Mouse (Mus musculus) embryonic facial prominence, embryonic 12.5 days (tissue): ENCODE data around the gene Chrm3. TPM values are rescaled to one million over a fixed set of nuclear protein-coding genes. Genes with fewer than 3 reads are reported as not detected.

ENCODE experiments used
- ATAC-seq: fragments of 200-750 bp; cut with Nextera tagmentation; 2 replicates; pipeline ENCODE4 v1.8.0; 2017; ENCODE audit not compliant: insufficient number of reproducible peaks, insufficient read depth, low FRiP score, low TSS enrichment
- H3K27ac ChIP-seq: fragments of 300-500 bp; sonication (generic); 2 replicates; pipeline ENCODE4 v1.5.1; 2016; ENCODE audit warnings: mild to moderate bottlenecking
- H3K27me3 ChIP-seq: fragments of 300-500 bp; sonication (generic); 2 replicates; pipeline ENCODE4 v1.6.1; 2016; ENCODE audit warnings: mild to moderate bottlenecking, moderate library complexity
- H3K36me3 ChIP-seq: fragments of 300-500 bp; sonication (generic); 2 replicates; pipeline ENCODE4 v1.6.1; 2016; ENCODE audit warnings: mild to moderate bottlenecking
- H3K4me1 ChIP-seq: fragments of 300-500 bp; sonication (generic); 2 replicates; pipeline ENCODE4 v1.6.1; 2016
- H3K4me2 ChIP-seq: fragments of 300-500 bp; sonication (generic); replicated peaks from 2 replicates; pipeline ENCODE4 v1.6.1; 2016; ENCODE audit warnings: mild to moderate bottlenecking, moderate library complexity
- H3K4me3 ChIP-seq: fragments of 300-500 bp; sonication (generic); 2 replicates; pipeline ENCODE4 v1.5.1; 2016; ENCODE audit warnings: mild to moderate bottlenecking
- H3K9ac ChIP-seq: fragments of 300-500 bp; sonication (generic); 2 replicates; pipeline ENCODE4 v1.6.1; 2016; ENCODE audit warnings: mild to moderate bottlenecking, moderate library complexity
- H3K9me3 ChIP-seq: fragments of 300-500 bp; sonication (generic); 2 replicates; pipeline ENCODE4 v1.6.1; 2016; ENCODE audit warnings: mild to moderate bottlenecking, moderate library complexity
- WGBS: fragments of 180-500 bp; shearing (Covaris S2); methylation state at CpG from one replicate; pipeline ENCODE4 v1.1.7; 2016; 5-methylcytosine and 5-hydroxymethylcytosine counted together
- polyA plus RNA-seq: library from polyadenylated mRNA; unstranded; fragments of >200 nt; fragmentation: Nextera tagmentation; extraction: Ambion mirVana; gene quantifications from 2 replicates; pipeline ENCODE4 v1.2.1, GENCODE M21; 2016

Gene Chrm3
- polyA plus RNA-seq, 1 experiment from 2014 or later = 1.5 TPM

- WGBS = 91% methylated on average over 4 of the region's 4 CpGs
- ATAC-seq = no peak
- H3K27ac ChIP-seq = no peak overlapping the region
These were observed 221.8 kb downstream of the Chrm3 start for GRCm38 (mm10) chr13:10138878-10139277.

GRCm38 (mm10) chr13:10131064-10131463, 229.6 kb downstream of the Chrm3 start:
- Histone ChIP-seq H3K4me1 (no peaks in the 10 kb centered on the region; the same call in 1 of the 2 replicates), H3K27me3 (no peaks in the 10 kb centered on the region), H3K9ac (no peak overlapping the region), H3K4me2 (no peak overlapping the region), H3K9me3 (no peaks in the 10 kb centered on the region), H3K36me3 (no peaks in the 10 kb centered on the region), H3K27ac (no peak overlapping the region), H3K4me3 (no peak overlapping the region)
- 15% methylated on average over 2 of the region's 2 CpGs for WGBS
- ATAC-seq = no peak

More at GRCm38 (mm10) chr13:10138878-10139277, 221.8 kb downstream of the Chrm3 start:
- H3K4me1 ChIP-seq = no peaks in the 10 kb centered on the region
- H3K36me3 ChIP-seq = no peaks in the 10 kb centered on the region
- H3K9me3 ChIP-seq = no peaks in the 10 kb centered on the region
- no peak overlapping the region for H3K9ac ChIP-seq
- no peak overlapping the region for H3K4me3 ChIP-seq
- H3K27me3 ChIP-seq = no peaks in the 10 kb centered on the region
- H3K4me2 ChIP-seq = no peak overlapping the region

- Histone ChIP-seq H3K27me3 (no peaks in the 10 kb centered on the region), H3K4me2 (no peak overlapping the region), H3K9ac (no peak overlapping the region), H3K9me3 (no peaks in the 10 kb centered on the region), H3K36me3 (no peaks in the 10 kb centered on the region), H3K4me1 (no peaks in the 10 kb centered on the region), H3K27ac (no peak overlapping the region), H3K4me3 (no peak overlapping the region)
- 71% methylated on average over 2 of the region's 2 CpGs for WGBS
- ATAC-seq = no peak
These were observed 248.4 kb downstream of the Chrm3 start for GRCm38 (mm10) chr13:10112211-10112610.

GRCm38 (mm10) chr13:10109542-10109941, 251.1 kb downstream of the Chrm3 start:
- Histone ChIP-seq H3K4me1 (no peaks in the 10 kb centered on the region), H3K4me3 (no peak overlapping the region), H3K9ac (no peak overlapping the region), H3K4me2 (no peak overlapping the region), H3K27ac (no peak overlapping the region), H3K9me3 (no peaks in the 10 kb centered on the region), H3K36me3 (no peaks in the 10 kb centered on the region), H3K27me3 (no peaks in the 10 kb centered on the region)
- ATAC-seq = no peak
- WGBS = 30% methylated on average over 1 of the region's 1 CpGs

- Histone ChIP-seq H3K4me3 (no peak overlapping the region), H3K4me1 (no peaks in the 10 kb centered on the region), H3K27ac (no peak overlapping the region), H3K27me3 (no peaks in the 10 kb centered on the region), H3K9ac (no peak overlapping the region), H3K9me3 (no peaks in the 10 kb centered on the region), H3K4me2 (no peak overlapping the region), H3K36me3 (no peaks in the 10 kb centered on the region)
- no peak for ATAC-seq
- WGBS = 80% methylated on average over 7 of the region's 7 CpGs
These were observed 253.3 kb downstream of the Chrm3 start for GRCm38 (mm10) chr13:10107331-10107730.

- Histone ChIP-seq H3K27ac (no peak overlapping the region), H3K4me2 (no peak overlapping the region), H3K4me3 (no peak overlapping the region), H3K9me3 (no peaks in the 10 kb centered on the region), H3K4me1 (no peaks in the 10 kb centered on the region), H3K36me3 (no peaks in the 10 kb centered on the region), H3K9ac (no peak overlapping the region), H3K27me3 (no peaks in the 10 kb centered on the region)
- 72% methylated on average over 4 of the region's 4 CpGs for WGBS
- no peak for ATAC-seq
These were observed 269.9 kb downstream of the Chrm3 start for GRCm38 (mm10) chr13:10090778-10091177.

GRCm38 (mm10) chr13:10086336-10086735, 274.3 kb downstream of the Chrm3 start:
- WGBS = 89% methylated on average over 6 of the region's 6 CpGs

GRCm38 (mm10) chr13:10081896-10082426, 278.7 kb downstream of the Chrm3 start:
- Histone ChIP-seq H3K9me3 (no peaks in the 10 kb centered on the region), H3K4me2 (no peak overlapping the region), H3K4me3 (no peak overlapping the region), H3K36me3 (no peaks in the 10 kb centered on the region), H3K9ac (no peak overlapping the region), H3K4me1 (no peaks in the 10 kb centered on the region), H3K27me3 (no peaks in the 10 kb centered on the region), H3K27ac (no peak overlapping the region)
- ATAC-seq = no peak; the same call in 1 of the 2 replicates
- WGBS = 78% methylated on average over 6 of the region's 6 CpGs

More at GRCm38 (mm10) chr13:10086336-10086735, 274.3 kb downstream of the Chrm3 start:
- Histone ChIP-seq H3K4me2 (no peak overlapping the region), H3K9me3 (no peaks in the 10 kb centered on the region), H3K27ac (no peak overlapping the region), H3K4me1 (no peaks in the 10 kb centered on the region), H3K27me3 (no peaks in the 10 kb centered on the region), H3K4me3 (no peak overlapping the region), H3K9ac (no peak overlapping the region), H3K36me3 (no peaks in the 10 kb centered on the region)
- ATAC-seq = no peak

GRCm38 (mm10) chr13:10071165-10071564, 289.5 kb downstream of the Chrm3 start:
- no peaks in the 10 kb centered on the region for H3K9me3 ChIP-seq
- H3K4me2 ChIP-seq = no peak overlapping the region
- no peaks in the 10 kb centered on the region for H3K4me1 ChIP-seq
- H3K4me3 ChIP-seq = no peak overlapping the region
- no peaks in the 10 kb centered on the region for H3K36me3 ChIP-seq
- no peak overlapping the region for H3K9ac ChIP-seq
- no peak for ATAC-seq
- 44% methylated on average over 5 of the region's 5 CpGs for WGBS
- H3K27me3 ChIP-seq = no peaks in the 10 kb centered on the region
- no peak overlapping the region for H3K27ac ChIP-seq

GRCm38 (mm10) chr13:10068927-10069580, 291.6 kb downstream of the Chrm3 start:
- no peak overlapping the region for H3K27ac ChIP-seq
- no peak overlapping the region for H3K4me3 ChIP-seq
- no peaks in the 10 kb centered on the region for H3K4me1 ChIP-seq
- H3K9me3 ChIP-seq = no peaks in the 10 kb centered on the region
- H3K9ac ChIP-seq = no peak overlapping the region
- ATAC-seq = no peak
- H3K27me3 ChIP-seq = no peaks in the 10 kb centered on the region
- WGBS = 91% methylated on average over 10 of the region's 10 CpGs
- H3K36me3 ChIP-seq = no peaks in the 10 kb centered on the region
- no peak overlapping the region for H3K4me2 ChIP-seq

GRCm38 (mm10) chr13:10066829-10067618, 293.6 kb downstream of the Chrm3 start:
- no peak for ATAC-seq
- no peak overlapping the region for H3K27ac ChIP-seq
- no peak overlapping the region for H3K9ac ChIP-seq
- no peaks in the 10 kb centered on the region for H3K4me1 ChIP-seq
- no peak overlapping the region for H3K4me2 ChIP-seq
- H3K4me3 ChIP-seq = no peak overlapping the region
- no peaks in the 10 kb centered on the region for H3K36me3 ChIP-seq
- WGBS = 83% methylated on average over 12 of the region's 12 CpGs
- no peaks in the 10 kb centered on the region for H3K9me3 ChIP-seq
- H3K27me3 ChIP-seq = no peaks in the 10 kb centered on the region

- Histone ChIP-seq H3K4me2 (no peak overlapping the region), H3K9ac (no peak overlapping the region), H3K4me3 (no peak overlapping the region), H3K36me3 (no peaks in the 10 kb centered on the region), H3K27ac (no peak overlapping the region), H3K9me3 (no peaks in the 10 kb centered on the region), H3K4me1 (no peaks in the 10 kb centered on the region), H3K27me3 (no peaks in the 10 kb centered on the region)
- ATAC-seq = no peak
- 67% methylated on average over 2 of the region's 2 CpGs for WGBS
These were observed 294.9 kb downstream of the Chrm3 start for GRCm38 (mm10) chr13:10065776-10066175.
